Mouse (Mus musculus) cerebral cortex, adult 2 months (tissue): ENCODE measurements around the gene Efna1.

Experiments
- WGBS: fragments of 180-500 bp; shearing (Covaris S2); methylation state at CpG from one replicate; pipeline ENCODE4 v1.1.7; 2018; 5-methylcytosine and 5-hydroxymethylcytosine counted together

Efna1 gene

DNA sequence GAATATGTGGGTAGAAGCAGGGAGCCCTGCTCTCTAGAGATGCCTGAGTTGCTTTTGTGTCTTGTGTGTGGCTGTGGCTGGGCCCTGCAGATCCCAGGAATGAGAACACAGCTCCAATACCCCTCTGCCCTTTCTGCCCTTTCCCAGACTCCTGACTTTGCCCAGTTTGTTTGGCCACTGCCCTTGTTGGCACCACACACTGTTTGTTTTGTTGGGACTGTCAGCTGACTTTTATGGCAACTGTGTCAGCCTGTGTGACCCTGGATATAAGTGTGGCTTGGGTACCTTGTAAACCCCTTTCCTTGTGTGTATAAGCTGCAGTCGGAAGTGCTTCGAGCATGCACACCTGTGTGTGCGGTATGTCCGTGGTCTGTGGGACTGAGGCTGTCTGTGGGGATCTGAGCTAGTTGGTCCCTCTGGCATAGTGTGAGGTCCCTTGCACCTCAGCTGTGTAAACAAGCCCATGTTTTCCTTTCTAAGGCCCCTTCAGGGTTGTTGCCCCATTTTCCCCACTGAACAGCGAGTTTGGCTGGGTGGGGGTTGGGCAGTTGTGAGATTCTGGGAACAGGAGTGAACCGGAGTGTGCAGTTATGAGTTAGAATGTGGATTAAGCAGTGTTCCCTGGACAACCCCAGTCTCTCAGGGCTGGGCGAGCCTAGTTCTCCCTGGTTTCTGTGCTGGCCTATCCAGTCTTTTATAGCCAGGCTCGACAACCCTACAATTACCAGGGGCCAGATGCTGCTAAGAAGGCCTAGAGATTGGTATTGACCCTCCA, 24.8 kb upstream of the Efna1 start:
- 88% methylated on average over 8 of the region's 8 CpGs for WGBS

DNA sequence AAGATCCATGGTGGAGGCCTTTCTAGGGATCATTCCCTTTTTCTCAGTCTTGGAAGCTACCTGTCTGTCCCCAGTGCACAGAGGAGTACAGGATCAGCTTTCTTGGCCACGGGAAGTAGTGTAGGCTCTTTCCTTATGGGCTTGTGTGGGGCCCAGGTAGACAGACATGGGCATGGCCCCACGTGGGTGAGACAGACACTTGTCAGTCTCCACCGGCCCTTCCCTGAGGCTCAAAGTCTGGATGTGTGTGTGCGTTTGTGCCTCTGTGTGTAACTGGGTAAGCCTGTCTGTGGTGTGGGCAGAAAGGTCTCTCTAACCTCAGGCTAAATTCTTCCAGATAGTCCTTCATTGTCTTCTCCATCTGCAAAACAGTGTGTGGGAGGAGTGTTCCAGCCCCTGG, 24.2 kb upstream of the Efna1 start:
- 87% methylated on average over 4 of the region's 4 CpGs for WGBS

DNA sequence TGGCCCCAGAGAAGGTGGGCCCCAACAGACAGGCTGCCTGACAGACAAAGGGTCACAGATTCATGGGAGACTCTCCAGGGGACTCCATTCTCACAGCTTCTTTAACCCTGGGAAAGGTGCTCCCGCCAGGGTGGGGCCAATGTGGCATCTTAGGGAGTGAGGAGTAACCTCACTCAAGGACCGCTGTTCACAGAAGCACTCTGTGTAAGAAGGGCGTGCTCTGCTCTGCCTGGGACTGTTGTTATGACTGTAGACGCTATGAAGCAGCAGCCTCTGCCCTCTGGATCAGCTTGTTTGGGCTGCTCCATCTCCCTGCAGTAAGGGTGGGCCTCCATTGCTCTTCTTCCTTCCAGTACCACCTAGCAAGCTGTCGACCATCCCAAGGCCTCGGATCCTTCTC, 23.5 kb upstream of the Efna1 start:
- WGBS, result 84% methylated on average over 6 of the region's 6 CpGs

DNA sequence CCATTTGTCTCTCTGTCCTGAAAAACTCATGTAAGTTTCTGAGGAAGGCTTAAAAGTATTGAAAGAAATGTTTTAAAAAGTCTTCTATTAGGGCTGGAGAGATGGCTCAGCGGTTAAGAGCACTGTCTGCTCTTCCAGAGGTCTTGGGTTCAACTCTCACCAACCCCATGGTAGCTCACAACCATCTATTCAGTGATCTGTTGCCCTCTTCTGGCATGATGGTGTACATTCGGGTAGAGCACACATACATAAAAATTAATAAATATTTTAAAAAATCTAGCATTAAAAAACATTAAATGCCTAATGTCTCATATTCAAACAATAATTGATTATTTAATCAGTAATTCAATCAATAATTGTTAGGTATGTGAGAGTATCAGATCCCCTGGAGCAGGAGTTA, 19.6 kb upstream of the Efna1 start:
- 64% methylated on average over 2 of the region's 2 CpGs for WGBS

DNA sequence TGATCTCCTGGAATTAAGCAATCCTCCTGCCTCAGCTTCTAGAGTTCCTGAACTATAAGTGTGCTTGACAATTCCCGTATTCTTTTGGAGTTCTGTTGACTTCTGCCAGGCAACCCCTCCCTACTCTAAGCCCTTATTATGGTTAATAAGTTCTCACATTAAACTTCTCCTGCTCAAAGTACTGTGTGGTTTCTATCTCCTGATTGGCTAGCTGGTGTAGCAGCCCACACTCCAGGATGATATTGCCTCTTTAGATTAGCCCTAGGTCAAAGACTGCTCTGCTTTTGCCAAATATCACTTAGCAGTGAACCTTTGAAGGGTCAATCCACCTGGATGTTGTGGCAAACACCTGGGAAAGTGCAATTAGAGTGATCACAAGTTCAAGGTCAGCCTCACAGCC, 19.1 kb upstream of the Efna1 start:
- 38% methylated on average over 1 of the region's 1 CpGs for WGBS

DNA sequence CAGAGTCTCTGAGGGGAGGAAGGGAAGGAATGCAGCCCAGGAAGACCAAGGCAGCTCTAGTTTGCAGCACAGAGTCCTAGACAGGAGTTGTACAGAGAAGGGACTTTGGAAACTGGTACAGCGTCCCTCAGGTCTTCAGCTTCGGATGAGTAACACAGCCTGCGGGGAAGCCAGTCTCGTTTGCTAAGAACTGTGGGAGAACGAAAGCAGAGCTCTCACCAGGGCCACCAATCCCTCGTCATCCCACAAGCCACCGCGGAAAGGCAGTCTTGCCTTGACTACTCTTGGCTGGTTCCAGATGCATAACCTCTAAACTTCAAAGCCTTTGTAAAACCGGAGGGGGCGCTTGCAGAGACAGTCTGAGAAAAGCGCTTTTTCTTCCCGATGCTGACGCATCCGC, 18.6 kb upstream of the Efna1 start:
- WGBS, result 7% methylated on average over 14 of the region's 14 CpGs

DNA sequence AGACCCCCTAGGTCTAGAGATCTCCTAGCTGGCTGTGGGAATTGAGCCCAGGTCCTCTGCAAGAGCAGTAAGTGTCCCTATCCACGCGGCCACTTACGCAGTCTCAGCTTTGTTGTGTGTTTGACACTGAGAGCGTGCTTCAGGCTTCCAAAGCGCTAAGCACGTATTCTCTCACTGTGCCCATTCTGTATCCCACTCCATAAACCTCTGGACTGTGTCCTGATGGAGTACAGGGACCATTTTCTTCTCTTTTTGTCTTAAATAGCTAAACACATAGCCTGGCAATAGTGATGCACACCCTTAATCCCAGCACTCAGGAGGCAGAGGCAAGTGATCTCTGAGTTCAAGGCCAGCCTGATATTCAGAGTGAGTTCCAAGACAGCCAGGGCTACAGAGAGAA, 18.0 kb upstream of the Efna1 start:
- 90% methylated on average over 6 of the region's 6 CpGs for WGBS

DNA sequence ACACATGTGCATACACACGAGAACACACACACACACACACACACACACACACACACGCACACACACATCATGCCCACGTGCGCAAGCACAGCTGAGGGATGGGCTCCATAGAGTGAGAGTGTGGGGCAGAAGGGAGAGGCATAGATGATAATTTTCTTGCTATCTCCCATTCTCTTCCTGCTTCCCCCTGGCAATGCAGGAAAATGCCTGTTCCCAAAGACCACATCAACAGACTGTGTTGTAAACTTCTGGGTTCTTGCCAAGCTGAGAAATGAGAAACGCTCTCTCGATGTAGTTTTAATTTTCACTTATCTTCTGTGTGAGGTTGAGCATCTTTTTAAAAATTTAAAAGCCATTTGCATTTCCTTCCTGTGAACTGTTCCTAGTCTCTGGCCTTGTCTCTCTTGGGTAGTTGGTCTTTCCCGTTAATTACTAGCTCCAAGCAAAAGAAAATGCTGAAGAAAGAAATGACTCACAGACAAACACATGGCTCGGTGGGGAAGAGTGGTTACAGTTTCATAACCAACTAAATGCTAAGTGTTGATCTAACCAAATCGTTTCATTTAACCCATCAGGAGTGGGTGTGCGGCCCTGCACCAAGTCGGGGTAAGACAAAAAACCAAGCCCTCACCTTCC, 15.9 kb upstream of the Efna1 start:
- 53% methylated on average over 11 of the region's 11 CpGs for WGBS

DNA sequence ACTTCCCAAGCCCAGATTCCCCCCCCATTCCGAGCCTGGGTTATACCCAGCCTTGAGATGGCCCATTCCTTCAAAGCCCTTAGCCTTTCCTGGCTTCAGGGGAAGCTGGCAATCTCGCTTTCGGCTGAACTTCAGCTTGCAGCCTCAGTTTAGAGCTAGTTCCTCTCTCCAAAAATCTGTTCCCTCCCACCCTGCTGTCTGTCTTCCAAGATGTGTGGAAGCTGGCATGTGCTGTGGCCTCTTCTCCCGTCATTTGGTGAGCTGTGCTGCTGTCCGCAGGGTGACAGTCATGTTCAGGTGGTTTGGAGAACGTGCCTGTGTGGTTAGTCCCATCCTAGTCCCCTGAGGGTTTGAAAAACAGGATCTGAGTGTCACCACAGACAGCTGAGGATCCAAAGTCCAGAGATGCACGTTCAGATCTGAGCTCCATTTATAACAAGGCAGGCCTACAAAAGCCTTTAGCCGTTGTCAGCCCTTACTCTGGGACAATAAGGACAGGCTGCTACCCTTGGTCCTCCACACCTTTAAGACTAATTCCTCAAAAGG, 14.8 kb upstream of the Efna1 start:
- 53% methylated on average over 8 of the region's 8 CpGs for WGBS

DNA sequence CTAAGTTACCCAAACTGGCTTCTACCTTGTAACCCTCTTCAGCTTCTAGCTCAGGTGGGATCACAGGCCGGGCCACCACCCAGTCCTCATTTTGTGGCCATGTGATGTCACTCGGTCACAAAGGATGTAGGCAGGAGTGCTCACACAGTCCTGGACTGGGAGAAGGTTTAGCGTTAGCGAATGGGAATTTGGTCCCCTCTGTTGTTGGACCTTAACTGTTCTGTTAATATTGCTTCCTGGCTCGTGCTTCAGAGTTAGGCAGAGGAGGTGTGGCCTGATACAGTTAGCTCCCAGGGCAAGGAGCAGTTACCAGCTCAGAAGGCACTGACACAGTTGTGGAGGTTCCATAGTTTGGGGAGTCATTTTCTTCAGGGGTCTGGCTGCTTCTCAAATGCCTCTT, 13.3 kb upstream of the Efna1 start:
- WGBS, result 90% methylated on average over 5 of the region's 5 CpGs

DNA sequence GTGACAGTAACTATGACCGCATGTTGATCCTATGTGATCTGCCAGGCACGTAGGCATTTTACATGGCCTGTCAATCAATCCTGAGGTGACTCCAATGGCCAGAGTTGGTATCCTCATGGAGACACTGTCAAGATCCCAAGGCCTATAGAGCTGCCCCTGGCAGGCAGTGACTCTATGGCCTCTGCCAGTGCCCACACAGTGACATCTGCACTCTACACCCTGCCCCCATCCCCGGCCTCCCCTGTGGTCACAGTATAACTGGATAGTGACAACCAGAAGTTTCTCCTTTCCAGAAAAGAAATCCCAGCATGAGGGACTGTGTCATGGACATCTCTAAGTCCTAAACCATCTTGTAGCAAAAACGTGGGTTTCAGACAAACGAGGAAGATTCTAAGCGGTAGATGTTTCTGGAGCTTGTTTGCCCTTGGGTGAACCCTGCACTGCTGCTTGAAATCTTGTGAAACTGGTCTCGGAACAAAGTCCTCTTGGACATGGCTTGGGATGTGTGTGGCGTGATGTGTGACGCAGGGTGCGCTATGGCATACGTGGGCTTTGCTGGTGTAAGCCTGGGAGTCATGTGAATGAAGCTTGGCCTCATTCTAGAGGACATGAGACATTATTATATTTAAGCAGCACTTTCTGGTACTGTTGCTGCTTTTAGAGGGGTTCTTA, 12.4 kb upstream of the Efna1 start:
- WGBS, result 90% methylated on average over 11 of the region's 11 CpGs

DNA sequence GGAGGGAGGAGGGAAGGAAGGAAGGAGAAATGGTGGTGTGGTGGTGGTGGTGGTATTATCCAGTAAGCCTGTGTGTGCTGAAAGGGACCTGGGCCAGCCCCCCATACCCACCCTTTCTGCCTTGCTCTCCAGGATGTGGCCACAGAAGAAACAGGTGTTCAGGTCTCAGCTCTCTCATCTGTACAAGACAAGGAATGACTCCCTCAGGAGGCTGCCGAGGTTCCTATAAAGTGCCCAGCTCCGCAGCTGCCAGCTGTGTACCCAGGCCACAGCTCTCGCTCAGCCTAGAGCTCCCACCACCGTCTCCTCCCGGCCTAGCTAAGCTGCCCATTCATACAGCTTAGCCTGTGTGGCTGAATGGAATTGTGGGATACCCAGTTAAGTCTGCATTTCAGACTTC, 11.4 kb upstream of the Efna1 start:
- 83% methylated on average over 5 of the region's 5 CpGs for WGBS

DNA sequence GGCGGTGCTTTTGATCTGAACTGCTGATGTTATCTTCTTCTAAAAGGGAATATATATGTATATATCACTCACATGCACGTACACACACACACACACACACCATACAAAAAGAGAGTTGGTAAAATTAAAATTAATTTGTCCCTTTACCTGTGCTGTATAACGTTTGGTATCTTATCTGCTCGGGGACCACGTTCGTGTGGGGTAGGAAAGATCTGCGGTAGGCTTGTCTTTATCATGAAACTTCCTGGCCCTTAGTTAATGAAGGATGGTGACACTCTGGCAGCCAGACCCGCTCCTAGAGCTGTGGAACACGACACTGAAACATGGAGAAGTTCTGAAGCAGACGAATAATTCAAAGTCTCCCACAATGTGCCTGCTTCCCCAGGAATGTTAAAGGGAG, 10.9 kb upstream of the Efna1 start:
- WGBS, result 84% methylated on average over 10 of the region's 10 CpGs

DNA sequence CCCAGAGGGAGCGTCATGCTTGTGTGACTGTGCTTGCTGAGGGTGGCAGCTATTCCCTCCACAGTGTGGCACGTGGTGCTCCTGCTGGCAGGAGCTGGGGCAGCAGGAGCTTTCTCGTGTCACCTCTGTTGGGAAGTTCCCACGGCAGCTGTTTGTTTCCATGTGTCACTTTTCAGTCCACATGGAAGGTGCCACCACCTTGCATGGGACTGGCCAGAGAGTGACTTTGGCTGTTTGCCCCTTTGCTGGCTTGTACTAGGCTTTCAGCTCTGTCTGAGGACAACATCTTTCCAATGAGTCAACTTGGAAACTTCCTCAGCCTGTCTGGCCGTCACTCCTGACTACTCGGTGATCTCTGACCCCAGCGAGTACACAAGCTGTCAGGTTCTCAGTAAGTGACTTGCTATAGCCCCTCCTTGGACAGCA, 7.6 kb upstream of the Efna1 start:
- 43% methylated on average over 7 of the region's 7 CpGs for WGBS

DNA sequence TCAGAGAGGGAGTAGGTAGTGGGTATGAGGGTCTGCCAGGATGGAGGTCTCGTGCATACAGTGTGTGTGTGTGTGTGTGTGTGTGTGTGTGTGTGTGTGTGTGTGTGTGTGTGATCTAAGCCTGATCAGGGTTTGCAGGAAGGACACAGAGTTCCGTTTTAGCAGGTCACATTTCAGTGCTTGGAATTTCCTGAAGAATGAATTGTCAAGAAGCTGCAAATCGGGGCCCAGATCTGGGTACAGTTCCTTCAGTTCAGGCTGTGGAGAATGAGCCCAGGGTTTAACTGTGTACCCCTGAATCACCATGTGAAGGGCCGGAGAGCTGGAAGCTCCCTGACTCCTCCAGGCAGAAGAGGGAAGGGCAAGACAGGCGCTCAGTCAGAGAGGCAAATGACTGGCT, 6.3 kb upstream of the Efna1 start:
- WGBS, result 82% methylated on average over 5 of the region's 5 CpGs

DNA sequence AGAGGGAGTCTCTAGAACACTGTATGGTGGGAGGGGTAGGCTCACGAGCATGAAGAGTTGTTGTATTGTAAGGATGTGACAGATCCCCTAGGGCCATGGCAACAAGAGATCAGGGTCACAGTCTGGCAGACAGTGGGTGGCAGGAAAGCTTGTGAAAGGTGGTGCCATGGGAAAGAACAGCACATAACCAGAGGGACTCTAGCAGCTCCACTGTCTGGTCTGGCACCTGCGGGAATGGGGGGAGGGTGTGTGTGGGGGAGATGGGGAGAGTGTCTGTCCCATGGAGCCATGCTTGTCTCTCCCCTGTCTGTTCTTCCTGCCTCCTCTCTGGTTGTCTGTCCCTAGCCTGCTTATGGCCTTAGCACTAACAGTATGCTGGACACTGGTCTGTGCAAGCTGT, 4.6 kb upstream of the Efna1 start:
- 53% methylated on average over 2 of the region's 2 CpGs for WGBS

DNA sequence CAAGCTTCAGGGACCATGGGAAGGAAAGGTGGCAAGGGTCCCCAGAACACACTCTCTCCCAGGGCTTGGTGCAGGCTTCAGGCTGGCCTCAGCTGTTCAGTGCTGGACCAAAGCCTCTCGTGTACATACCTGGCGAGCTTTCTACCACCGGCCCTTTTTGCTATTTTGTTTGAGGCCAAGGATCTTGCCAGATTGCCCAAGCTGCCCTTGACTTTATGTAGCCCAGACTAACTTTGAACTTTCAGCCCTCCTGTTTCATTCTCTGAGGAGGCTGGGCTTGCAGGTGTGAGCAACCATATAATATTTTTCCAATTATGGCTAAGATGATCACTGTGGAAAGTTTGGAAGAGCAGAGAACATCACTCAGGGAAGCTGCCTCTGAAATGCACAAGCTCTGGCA, 3.3 kb upstream of the Efna1 start:
- 95% methylated on average over 3 of the region's 3 CpGs for WGBS

DNA sequence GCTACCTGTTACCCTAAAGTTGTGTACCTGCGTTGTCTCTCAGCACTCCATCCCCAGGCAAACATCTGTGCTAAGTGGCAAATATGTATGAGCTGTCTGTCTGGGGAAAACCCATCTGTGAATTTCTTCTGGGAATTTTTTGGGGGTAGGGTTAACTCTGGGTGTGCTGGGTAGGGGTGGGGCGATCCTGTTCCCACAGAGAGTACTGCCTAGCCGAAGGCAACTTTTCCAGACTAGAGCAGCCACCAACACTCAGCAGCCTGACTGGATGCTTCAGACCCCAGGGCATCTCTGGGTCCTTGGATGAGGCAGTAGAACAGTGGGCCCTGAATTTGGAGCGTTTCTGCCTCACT, 1.3 kb upstream of the Efna1 start:
- 30% methylated on average over 4 of the region's 4 CpGs for WGBS

DNA sequence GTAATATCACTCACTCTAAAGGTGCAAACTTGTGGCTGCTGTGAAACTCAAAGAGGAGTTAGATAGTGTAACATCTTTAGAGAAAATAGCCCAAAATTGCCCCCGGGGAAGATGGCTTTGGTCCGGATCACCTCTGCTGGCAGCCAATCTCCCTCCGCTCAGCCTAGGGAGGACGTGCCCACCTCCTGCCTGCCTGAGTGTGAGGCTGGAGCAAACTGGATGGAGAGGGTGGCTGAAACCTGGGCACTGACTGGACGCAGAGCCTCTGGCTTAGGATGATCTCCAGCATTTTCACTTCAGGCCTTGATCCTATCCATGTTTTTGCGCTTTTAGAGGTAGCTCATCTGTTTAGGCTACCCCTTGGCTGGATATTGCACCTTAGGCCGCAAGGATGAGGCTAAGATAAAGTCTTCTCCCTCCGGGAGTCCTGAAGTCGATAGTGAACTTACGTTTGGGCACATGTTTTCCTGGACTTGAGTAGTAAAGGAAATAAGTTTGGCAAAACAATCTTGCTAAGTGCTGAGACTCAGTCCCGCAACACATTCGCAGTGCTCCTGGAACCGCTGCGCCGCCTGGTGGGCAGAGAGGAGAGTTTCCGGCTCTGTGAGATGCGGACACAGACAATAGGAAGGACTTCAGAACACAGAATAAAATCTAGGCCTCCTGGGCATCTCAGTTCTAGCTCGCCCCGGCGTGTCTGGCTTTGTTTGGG, 793 bp upstream of the Efna1 start:
- 17% methylated on average over 20 of the region's 20 CpGs for WGBS

DNA sequence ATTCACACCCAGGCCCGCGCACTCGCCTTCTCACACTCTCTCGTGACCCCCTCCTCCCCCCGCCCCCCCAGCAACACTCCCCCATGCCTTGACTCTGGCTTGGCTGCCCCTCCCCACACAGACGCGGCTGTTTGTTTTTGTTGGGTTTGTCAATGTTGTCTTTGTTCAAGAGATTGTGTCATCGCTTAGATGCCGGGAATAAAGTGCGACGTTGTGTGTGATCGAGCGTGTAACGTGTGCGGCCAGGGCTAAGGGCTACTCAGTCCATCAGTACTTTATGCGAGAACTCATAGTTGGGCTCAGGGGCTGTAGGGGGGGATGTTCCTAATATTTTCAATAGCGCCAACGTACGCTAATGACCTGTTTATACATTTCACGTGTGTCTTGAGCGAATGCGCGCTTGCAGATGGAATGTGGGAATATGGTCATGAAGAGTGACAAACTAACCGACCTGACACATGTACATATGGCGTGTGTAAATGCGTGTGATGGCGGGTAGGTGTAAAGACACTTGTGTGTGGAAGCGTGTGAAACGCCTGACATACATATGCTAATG, 814 bp downstream of the Efna1 start:
- WGBS, result under 1% methylated on average over 29 of the region's 29 CpGs

DNA sequence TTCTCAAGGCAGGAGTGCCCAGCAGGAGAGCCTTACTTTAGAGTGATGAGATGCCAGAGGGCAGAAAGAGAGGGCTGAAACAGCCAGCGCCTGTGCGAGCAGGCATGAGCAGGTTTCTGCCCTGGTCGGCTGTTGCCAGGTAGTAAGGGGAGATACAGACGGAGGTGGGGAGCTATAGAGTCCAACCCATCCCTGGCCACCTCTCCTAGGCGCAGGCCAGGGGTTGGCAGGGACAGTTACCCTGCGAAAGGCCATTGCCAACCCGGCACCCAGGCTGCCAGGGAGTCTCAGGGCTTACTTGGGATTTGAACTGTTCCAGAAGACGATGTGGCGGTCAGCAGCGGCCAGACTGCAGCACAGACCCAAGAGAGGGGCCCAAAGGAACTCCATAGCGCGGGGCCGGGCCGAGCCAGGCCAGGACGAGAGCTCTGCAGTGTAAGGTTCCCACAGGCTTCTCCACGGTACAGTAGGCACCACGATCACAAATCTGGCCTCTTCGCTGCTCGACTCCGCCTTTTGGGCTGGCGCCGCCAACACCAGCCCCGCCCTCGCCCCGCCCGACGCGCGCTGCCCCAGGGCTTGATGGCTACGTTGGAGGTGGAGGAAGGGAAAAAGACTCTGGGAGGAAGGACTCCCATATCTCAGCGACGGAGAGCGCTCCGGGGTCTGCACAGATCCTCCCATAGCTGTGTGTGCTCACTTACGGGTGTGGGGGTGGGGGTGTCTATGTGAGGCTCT, 1.6 kb downstream of the Efna1 start:
- 10% methylated on average over 35 of the region's 35 CpGs for WGBS
